Mouse (Mus musculus) myocyte (in vitro differentiated cells): ENCODE measurements around the gene Myrip. TPM values are rescaled to one million over a fixed set of nuclear protein-coding genes. Genes with fewer than 3 reads are reported as not detected.

Experiments
- H3K27me3 ChIP-seq: one replicate; pipeline ENCODE4 v1.6.1; 2011; ENCODE audit not compliant: control insufficient read depth, insufficient read depth, insufficient read length
- H3K36me3 ChIP-seq: one replicate; pipeline ENCODE4 v1.6.1; 2011; ENCODE audit not compliant: control insufficient read depth, insufficient read depth
- H3K4me2 ChIP-seq: one replicate; pipeline ENCODE4 v1.6.1; 2011; ENCODE audit warnings: low read depth, control low read depth
- H3K4me3 ChIP-seq: one replicate; pipeline ENCODE4 v1.5.1; 2011; ENCODE audit warnings: mild to moderate bottlenecking, control low read depth, moderate library complexity
- H3K79me2 ChIP-seq: one replicate; pipeline ENCODE4 v1.6.1; 2011; ENCODE audit not compliant: control insufficient read depth, insufficient read depth
- H3ac ChIP-seq: one replicate; pipeline ENCODE4 v1.6.1; 2011; ENCODE audit not compliant: control insufficient read depth, insufficient read length
- CEBPB ChIP-seq: IDR thresholded peaks from 2 replicates; pipeline ENCODE4 v1.6.1; 2011; ENCODE audit warnings: mild to moderate bottlenecking, moderate library complexity; ENCODE audit not compliant: poor library complexity, insufficient read depth, severe bottlenecking
- E2F4 ChIP-seq: IDR thresholded peaks from one replicate; pipeline ENCODE4 v1.6.1; 2011; ENCODE audit warnings: mild to moderate bottlenecking, control low read depth, moderate library complexity; ENCODE audit not compliant: insufficient read depth
- MAX ChIP-seq: IDR thresholded peaks from one replicate; pipeline ENCODE4 v1.6.1; 2011; ENCODE audit warnings: low read depth, mild to moderate bottlenecking, control low read depth
- MYOD1 ChIP-seq, 3 experiments: IDR thresholded peaks; one replicate each; pipeline ENCODE4 v1.6.1; 2011; ENCODE audit warnings: control low read depth in 2 of 3, low read depth in 2 of 3, mild to moderate bottlenecking in 2 of 3, moderate library complexity in 1 of 3; ENCODE audit not compliant: insufficient read length in 2 of 3, control insufficient read depth in 1 of 3
- MYOG ChIP-seq, 3 experiments: IDR thresholded peaks; one replicate each; pipeline ENCODE4 v1.6.1; 2011; ENCODE audit warnings: control low read depth in 2 of 3, low read depth in 2 of 3, mild to moderate bottlenecking in 2 of 3; ENCODE audit not compliant: insufficient read length in 2 of 3, control insufficient read depth in 1 of 3, insufficient read depth in 1 of 3
- POLR2A ChIP-seq: IDR thresholded peaks from one replicate; pipeline ENCODE4 v1.6.1; 2011; ENCODE audit warnings: low read depth, mild to moderate bottlenecking, control low read depth, moderate library complexity; ENCODE audit not compliant: insufficient read length
- POLR2AphosphoS2 ChIP-seq: IDR thresholded peaks from one replicate; pipeline ENCODE4 v1.6.1; 2011; ENCODE audit warnings: low read depth, control low read depth; ENCODE audit not compliant: insufficient read length
- REST ChIP-seq: IDR thresholded peaks from one replicate; pipeline ENCODE4 v1.6.1; 2011; ENCODE audit warnings: mild to moderate bottlenecking, control low read depth, moderate library complexity; ENCODE audit not compliant: insufficient read depth, insufficient read length
- SRF ChIP-seq: IDR thresholded peaks from one replicate; pipeline ENCODE4 v1.6.1; 2011; ENCODE audit warnings: low read depth; ENCODE audit not compliant: control insufficient read depth, insufficient read length
- TCF12 ChIP-seq: IDR thresholded peaks from one replicate; pipeline ENCODE4 v1.6.1; 2011; ENCODE audit warnings: mild to moderate bottlenecking, control low read depth; ENCODE audit not compliant: poor library complexity, insufficient read depth, severe bottlenecking
- TCF3 ChIP-seq: IDR thresholded peaks from one replicate; pipeline ENCODE4 v1.6.1; 2011; ENCODE audit warnings: low read depth, control low read depth; ENCODE audit not compliant: insufficient read length
- USF1 ChIP-seq: IDR thresholded peaks from one replicate; pipeline ENCODE4 v1.6.1; 2011; ENCODE audit warnings: low read depth, mild to moderate bottlenecking, control low read depth, moderate library complexity
- polyA plus RNA-seq: library from polyadenylated mRNA; unstranded; fragments of >200 nt; fragmentation: generic; extraction: Trizol; gene quantifications from one replicate; pipeline ENCODE4 v1.2.1, GENCODE M21; 2012; ENCODE audit warnings: missing spikeins

Gene Myrip
- polyA plus RNA-seq, 1 experiment: 0.17 TPM

DNA sequence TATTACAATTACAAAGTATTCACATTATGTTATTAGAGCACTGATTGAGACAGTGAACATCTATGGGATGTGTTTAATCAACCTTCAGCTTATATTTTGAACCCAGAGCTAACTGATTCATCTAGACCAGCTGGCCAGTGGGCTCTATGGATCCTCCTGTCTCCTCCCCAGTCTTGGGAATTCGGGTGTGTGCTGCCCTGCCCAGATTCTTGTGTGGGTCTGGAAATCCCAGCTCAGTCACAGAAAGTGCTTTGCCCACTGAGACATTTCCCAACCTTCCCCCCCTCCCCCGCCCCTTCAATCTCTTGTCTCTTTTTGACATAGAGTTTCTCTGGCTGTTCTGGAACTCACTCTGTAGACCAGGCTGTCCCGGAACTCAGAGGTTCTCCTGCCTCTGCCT lies 217.6 kb downstream of the Myrip start:
- Histone ChIP-seq H3K4me2 (peak overlapping the region; percentile 49), H3K36me3 (no peaks in the 10 kb centered on the region), H3K4me3 (no peak overlapping the region), H3ac (no peak overlapping the region), H3K27me3 (no peaks in the 10 kb centered on the region), H3K79me2 (no peaks in the 10 kb centered on the region)
- peak in 2 of 3 experiments; percentile 32 to 52 for TF ChIP-seq MYOG (IDR thresholded peaks at IDR 0.05; ENCODE audit: control insufficient read depth in 1 of 3, insufficient read depth in 1 of 3, insufficient read length in 2 of 3, low read depth in 2 of 3)
- TF ChIP-seq SRF: no peak
- peak in 1 of 3 experiments; percentile 11 for TF ChIP-seq MYOD1 (IDR thresholded peaks at IDR 0.05; ENCODE audit: control insufficient read depth in 1 of 3, insufficient read length in 2 of 3, low read depth in 2 of 3)
- no peak for TF ChIP-seq MAX
- TF ChIP-seq E2F4: no peak

DNA sequence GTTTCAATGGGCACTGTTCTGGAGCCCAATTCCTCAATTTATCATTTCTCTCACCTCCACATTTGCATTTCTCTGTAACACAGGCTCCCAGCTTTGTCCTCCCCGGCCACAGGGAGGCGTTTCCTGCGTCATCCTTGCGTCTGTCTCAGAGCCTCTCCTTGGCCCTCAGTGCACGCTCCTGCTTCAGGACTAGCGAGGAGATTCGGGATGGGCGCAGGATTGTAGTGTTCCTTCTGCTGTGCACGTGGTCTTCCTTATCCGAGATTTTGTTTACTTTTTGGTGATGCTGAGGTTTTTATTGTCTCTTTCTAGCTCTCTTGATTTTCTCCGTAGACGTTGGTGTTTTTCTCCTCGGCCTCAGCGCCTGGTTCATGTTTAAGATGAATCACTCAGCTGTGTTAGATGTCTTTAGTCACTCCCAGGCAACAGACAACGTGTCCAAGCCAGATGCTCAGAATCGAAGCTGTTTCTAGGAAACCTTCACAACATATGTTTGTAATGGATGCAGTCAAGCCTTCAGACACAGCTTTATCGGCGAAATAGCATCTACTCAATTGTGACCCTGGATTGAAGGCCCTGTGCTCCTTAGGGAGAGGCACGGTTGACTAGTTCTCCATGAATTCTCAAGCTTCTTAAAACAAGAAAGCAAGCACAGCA lies 218.3 kb downstream of the Myrip start:
- Histone ChIP-seq H3K36me3 (no peaks in the 10 kb centered on the region), H3K79me2 (no peaks in the 10 kb centered on the region), H3K27me3 (no peaks in the 10 kb centered on the region), H3K4me2 (peak overlapping the region; percentile 49), H3ac (no peak overlapping the region), H3K4me3 (no peak overlapping the region)
- TF ChIP-seq MYOG (IDR thresholded peaks at IDR 0.05; ENCODE audit: control insufficient read depth in 1 of 3, insufficient read depth in 1 of 3, insufficient read length in 2 of 3, low read depth in 2 of 3) (no peak), TCF3 (no peak), MAX (no peak), TCF12 (no peak), CEBPB (no peak), SRF (no peak), MYOD1 (IDR thresholded peaks at IDR 0.05; ENCODE audit: control insufficient read depth in 1 of 3, insufficient read length in 2 of 3, low read depth in 2 of 3) (no peak)

DNA sequence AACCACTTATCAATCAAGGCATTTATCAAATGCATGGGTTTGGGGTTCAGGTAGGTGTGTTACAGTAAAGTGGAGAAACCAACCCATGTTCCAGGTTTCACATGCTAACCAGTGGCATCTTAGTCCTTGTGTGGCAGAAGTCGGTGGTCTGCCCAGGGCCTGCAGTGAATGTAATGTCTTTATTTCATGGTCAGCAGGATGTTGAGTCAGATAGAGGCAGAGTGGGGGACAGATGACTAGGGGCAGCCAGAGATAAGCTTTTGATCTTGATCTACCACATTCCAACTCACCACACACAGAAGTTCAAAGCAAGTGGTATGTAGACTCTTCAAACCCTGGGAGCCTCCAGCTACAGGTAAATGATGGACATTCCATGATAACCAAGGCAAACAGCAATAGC lies 219.8 kb downstream of the Myrip start:
- Histone ChIP-seq H3K4me2 (no peak overlapping the region), H3K79me2 (no peaks in the 10 kb centered on the region), H3K4me3 (no peak overlapping the region), H3ac (no peak overlapping the region), H3K27me3 (no peaks in the 10 kb centered on the region), H3K36me3 (no peaks in the 10 kb centered on the region)
- no peak for TF ChIP-seq MYOG (IDR thresholded peaks at IDR 0.05; ENCODE audit: control insufficient read depth in 1 of 3, insufficient read depth in 1 of 3, insufficient read length in 2 of 3, low read depth in 2 of 3)
- TF ChIP-seq MAX: no peak
- TF ChIP-seq USF1: no peak
- no peak for TF ChIP-seq TCF12
- no peak for TF ChIP-seq MYOD1 (IDR thresholded peaks at IDR 0.05; ENCODE audit: control insufficient read depth in 1 of 3, insufficient read length in 2 of 3, low read depth in 2 of 3)
- no peak for TF ChIP-seq POLR2A
- no peak for TF ChIP-seq POLR2AphosphoS2
- no peak for TF ChIP-seq REST
- TF ChIP-seq TCF3: no peak
- no peak for TF ChIP-seq CEBPB

Other genes with a start within 250 kb of the Myrip start
- not detected for gene Cx3cr1, start 231.6 kb upstream of the Myrip start, polyA plus RNA-seq
- gene Ccr8, start 209.4 kb upstream of the Myrip start, polyA plus RNA-seq: not detected
- 12.9 TPM for gene Slc25a38, start 191.1 kb upstream of the Myrip start, polyA plus RNA-seq
- 2,555 TPM for gene Rpsa, start 173.8 kb upstream of the Myrip start, polyA plus RNA-seq
- gene Mobp, start 151.8 kb upstream of the Myrip start, polyA plus RNA-seq: not detected
- gene Eif1b, start 190.7 kb downstream of the Myrip start, polyA plus RNA-seq: 55.0 TPM
- 1.1 TPM for gene Entpd3, start 238.3 kb downstream of the Myrip start, polyA plus RNA-seq